Mouse (Mus musculus) layer of hippocampus, adult 18-20 months (tissue): ENCODE measurements around the gene Fam78a. TPM values are rescaled to one million over a fixed set of nuclear protein-coding genes. Genes with fewer than 3 reads are reported as not detected.
A peak's percentile ranks its signal among the peaks of the same experiment; 100 is the strongest.
"Not testable (repeated sequence)": the region's sequence is repeated elsewhere in the genome, so short reads cannot be mapped to it uniquely, and the experiment has no call there.

Source experiments
- DNase-seq, 2 experiments: peaks; one replicate each; pipeline ENCODE4 v3.0.0; 2022; ENCODE audit warnings: low spot score in 2 of 2
- microRNA-seq, 2 experiments: library from miRNA; unstranded; fragments of <30 nt; microRNA quantifications; one replicate each; pipeline ENCODE4 v1.2.0; 2021
- total RNA-seq, 2 experiments: library from RNA; stranded (reverse); gene quantifications; 2 replicates each; pipeline ENCODE4 v1.2.3; 2021

Fam78a gene
- total RNA-seq, 2 experiments from 2014 or later, result 4.1 to 5.5 TPM

- no peak for DNase-seq
Observed at GRCm38 (mm10) chr2:32043836-32044235, 40.8 kb downstream of the Fam78a start.

- no peak for DNase-seq
Observed at GRCm38 (mm10) chr2:32041087-32041486, 43.6 kb downstream of the Fam78a start.

- not testable (repeated sequence) for DNase-seq
Observed at GRCm38 (mm10) chr2:32040646-32041045, 44.0 kb downstream of the Fam78a start.

GRCm38 (mm10) chr2:32038661-32039081 lies 46.0 kb downstream of the Fam78a start:
- DNase-seq, result peak; percentile 58 to 85

GRCm38 (mm10) chr2:32037279-32037858 lies 47.3 kb downstream of the Fam78a start:
- no peak for DNase-seq

- DNase-seq, result no peak
Observed at GRCm38 (mm10) chr2:32034206-32034605, 50.5 kb downstream of the Fam78a start.

- no peak for DNase-seq
Observed at GRCm38 (mm10) chr2:32033436-32033835, 51.2 kb downstream of the Fam78a start.

- peak; percentile 61 to 64 for DNase-seq
Observed at GRCm38 (mm10) chr2:32029636-32030035, 55.0 kb downstream of the Fam78a start.

GRCm38 (mm10) chr2:32024372-32024771 lies 60.3 kb downstream of the Fam78a start:
- no peak for DNase-seq

- DNase-seq, result no peak
Observed at GRCm38 (mm10) chr2:32020229-32020628, 64.4 kb downstream of the Fam78a start.

GRCm38 (mm10) chr2:32019704-32020103 lies 65.0 kb downstream of the Fam78a start:
- no peak for DNase-seq

- DNase-seq, result no peak
Observed at GRCm38 (mm10) chr2:32008716-32009115, 75.9 kb downstream of the Fam78a start.

- no peak for DNase-seq
Observed at GRCm38 (mm10) chr2:32008311-32008710, 76.3 kb downstream of the Fam78a start.

Small RNAs within 50 kb of the gene (microRNA-seq; reads per million reads assigned to microRNA genes)
- 2.7 to 5.3 reads per million in 2 experiments for gene Mir7674

Other genes with a start within 250 kb of the Fam78a start
- 100 to 1,000 TPM; 121 to 127 TPM for gene Fibcd1, start 238.9 kb downstream of the Fam78a start, total RNA-seq
- gene Lamc3, start 197.6 kb downstream of the Fam78a start, total RNA-seq, result 1 to 10 TPM; 5.2 to 5.8 TPM
- gene Aif1l, start 134.7 kb downstream of the Fam78a start, total RNA-seq, result 1 to 10 TPM; 8.0 to 9.2 TPM
- 10 to 100 TPM; 54.3 to 59.0 TPM for gene Nup214, start 110.4 kb downstream of the Fam78a start, total RNA-seq
- gene Plpp7, start 10.7 kb upstream of the Fam78a start, total RNA-seq, result 10 to 100 TPM; 24.1 to 26.1 TPM
- 100 to 1,000 TPM; 293 to 298 TPM for gene Prrc2b, start 66.2 kb upstream of the Fam78a start, total RNA-seq
- 10 to 100 TPM; 23.3 to 24.4 TPM for gene Pomt1, start 151.7 kb upstream of the Fam78a start, total RNA-seq
- 10 to 100 TPM; 52.3 to 58.5 TPM for gene Uck1, start 175.3 kb upstream of the Fam78a start, total RNA-seq
- 10 to 100 TPM; 85.1 to 92.5 TPM for gene Golga2, start 202.5 kb upstream of the Fam78a start, total RNA-seq
- gene Swi5, start 203.2 kb upstream of the Fam78a start, total RNA-seq, result 100 to 1,000 TPM; 202 to 208 TPM